Mouse (Mus musculus) heart, embryonic 16.5 days (tissue): Measurements from ENCODE around the gene Cachd1. TPM values are rescaled to one million over a fixed set of nuclear protein-coding genes. Genes with fewer than 3 reads are reported as not detected.

Source experiments
- ATAC-seq: fragments of 200-750 bp; cut with Nextera tagmentation; replicated peaks from 2 replicates; pipeline ENCODE4 v1.8.0; 2017; ENCODE audit warnings: moderate number of reproducible peaks; ENCODE audit not compliant: insufficient read depth, low FRiP score; ENCODE audit errors: extremely low read depth
- H3K27ac ChIP-seq: fragments of 300-500 bp; sonication (generic); 2 replicates; pipeline ENCODE4 v1.5.1; 2014; ENCODE audit warnings: mild to moderate bottlenecking, low read length, control low read depth, moderate library complexity
- H3K27me3 ChIP-seq: fragments of 300-500 bp; sonication (generic); 2 replicates; pipeline ENCODE4 v1.6.1; 2014; ENCODE audit warnings: low read length, mixed read lengths; ENCODE audit not compliant: control insufficient read depth, insufficient read depth
- H3K36me3 ChIP-seq: fragments of 300-500 bp; sonication (generic); 2 replicates; pipeline ENCODE4 v1.6.1; 2014; ENCODE audit not compliant: control insufficient read depth, insufficient read depth
- H3K4me1 ChIP-seq: fragments of 300-500 bp; sonication (generic); 2 replicates; pipeline ENCODE4 v1.6.1; 2014; ENCODE audit warnings: low read length, mixed read lengths; ENCODE audit not compliant: control insufficient read depth, insufficient read depth
- H3K4me2 ChIP-seq: fragments of 300-500 bp; sonication (generic); 2 replicates; pipeline ENCODE4 v1.6.1; 2014; ENCODE audit warnings: low read depth, mild to moderate bottlenecking, control low read depth, low read length
- H3K4me3 ChIP-seq: fragments of 300-500 bp; sonication (generic); 2 replicates; pipeline ENCODE4 v1.5.1; 2014; ENCODE audit warnings: mild to moderate bottlenecking, control low read depth, low read length
- H3K9ac ChIP-seq: fragments of 300-500 bp; sonication (generic); 2 replicates; pipeline ENCODE4 v1.6.1; 2014; ENCODE audit warnings: low read length, control low read depth
- H3K9me3 ChIP-seq: fragments of 300-500 bp; sonication (generic); replicated peaks from 2 replicates; pipeline ENCODE4 v1.6.1; 2016; ENCODE audit warnings: low read length; ENCODE audit not compliant: control insufficient read depth
- WGBS: fragments of 180-500 bp; shearing (Covaris S2); extraction: QIAGEN DNeasy Blood & Tissue Kit; methylation state at CpG from one replicate; pipeline ENCODE4 v1.1.7; 2014; 5-methylcytosine and 5-hydroxymethylcytosine counted together
- polyA plus RNA-seq: library from polyadenylated mRNA; unstranded; fragments of >200 nt; fragmentation: Nextera tagmentation; extraction: Ambion mirVana; gene quantifications from 2 replicates; pipeline ENCODE4 v1.2.1, GENCODE M21; 2015

The Cachd1 gene
- polyA plus RNA-seq, 1 experiment from 2014 or later: 4.6 TPM

GRCm38 (mm10) chr4:101044149-101044548 is 267.7 kb downstream of the Cachd1 start:
- no peak overlapping the region for H3K27ac ChIP-seq
- H3K9me3 ChIP-seq: no peaks in the 10 kb centered on the region
- H3K4me2 ChIP-seq: no peak overlapping the region
- H3K4me3 ChIP-seq: no peak overlapping the region
- H3K4me1 ChIP-seq: no peaks in the 10 kb centered on the region
- no peaks in the 10 kb centered on the region for H3K36me3 ChIP-seq
- H3K27me3 ChIP-seq: no peaks in the 10 kb centered on the region
- ATAC-seq: no peak
- no peak overlapping the region for H3K9ac ChIP-seq

- H3K4me2 ChIP-seq: no peak overlapping the region
- no peak overlapping the region for H3K9ac ChIP-seq
- no peak overlapping the region for H3K27ac ChIP-seq
- H3K4me3 ChIP-seq: no peak overlapping the region
- WGBS: 71% methylated on average over 4 of the region's 4 CpGs
- H3K36me3 ChIP-seq: no peaks in the 10 kb centered on the region
- H3K9me3 ChIP-seq: no peaks in the 10 kb centered on the region
- H3K27me3 ChIP-seq: no peaks in the 10 kb centered on the region
- no peaks in the 10 kb centered on the region for H3K4me1 ChIP-seq
- ATAC-seq: no peak
Observed at GRCm38 (mm10) chr4:101046576-101046975, 270.1 kb downstream of the Cachd1 start.

- Histone ChIP-seq H3K4me2 (no peak overlapping the region), H3K9me3 (no peaks in the 10 kb centered on the region), H3K27ac (no peak overlapping the region), H3K36me3 (no peaks in the 10 kb centered on the region), H3K27me3 (no peaks in the 10 kb centered on the region), H3K9ac (no peak overlapping the region), H3K4me1 (no peaks in the 10 kb centered on the region), H3K4me3 (no peak overlapping the region)
- WGBS: 62% methylated on average over 2 of the region's 2 CpGs
- no peak for ATAC-seq
Observed at GRCm38 (mm10) chr4:101062146-101062545, 285.7 kb downstream of the Cachd1 start.

- H3K36me3 ChIP-seq: no peaks in the 10 kb centered on the region
- H3K4me3 ChIP-seq: no peak overlapping the region
- H3K4me1 ChIP-seq: 0 out of 2 replicates have a peak, but pooled peaks cover 5% of the 10 kb centered on the region
- no peak overlapping the region for H3K27ac ChIP-seq
- WGBS: 63% methylated on average over 5 of the region's 5 CpGs
- no peaks in the 10 kb centered on the region for H3K9me3 ChIP-seq
- peaks cover 7% of the 10 kb centered on the region; the same call in 1 of the 2 replicates for H3K27me3 ChIP-seq
- no peak overlapping the region for H3K4me2 ChIP-seq
- no peak for ATAC-seq
- H3K9ac ChIP-seq: no peak overlapping the region
Observed at GRCm38 (mm10) chr4:101066401-101066800, 289.9 kb downstream of the Cachd1 start.

- Histone ChIP-seq H3K4me3 (peak within 1 kb of the TSS; percentile 72), H3K27me3 (peaks cover 7% of the 10 kb centered on the region; the same call in 1 of the 2 replicates), H3K27ac (no peak within 1 kb of the TSS), H3K9me3 (no peaks in the 10 kb centered on the region), H3K4me1 (0 out of 2 replicates have a peak, but pooled peaks cover 5% of the 10 kb centered on the region), H3K36me3 (no peaks in the 10 kb centered on the region), H3K9ac (peak within 1 kb of the TSS; percentile 80), H3K4me2 (peak within 1 kb of the TSS; percentile 95)
- WGBS: 2% methylated on average over 47 of the region's 54 CpGs
- peak; percentile 88 for ATAC-seq
Observed at GRCm38 (mm10) chr4:101068786-101069153, 292.3 kb downstream of the Cachd1 start, which contains the start of gene Raver2. Gene Raver2, plus strand, starts transcription at chr4:101068983.

GRCm38 (mm10) chr4:101069154-101069971 is 292.9 kb downstream of the Cachd1 start:
- Histone ChIP-seq H3K9ac (peak overlapping the region; percentile 80), H3K4me1 (0 out of 2 replicates have a peak, but pooled peaks cover 5% of the 10 kb centered on the region), H3K27me3 (peaks cover 7% of the 10 kb centered on the region; the same call in 1 of the 2 replicates), H3K4me3 (peak overlapping the region; percentile 72), H3K4me2 (peak overlapping the region; percentile 95), H3K27ac (no peak overlapping the region), H3K36me3 (no peaks in the 10 kb centered on the region), H3K9me3 (no peaks in the 10 kb centered on the region)
- peak; percentile 46 for ATAC-seq
- 1% methylated on average over 55 of the region's 55 CpGs for WGBS

GRCm38 (mm10) chr4:101071570-101071969 is 295.1 kb downstream of the Cachd1 start:
- no peak for ATAC-seq
- no peak overlapping the region for H3K9ac ChIP-seq
- H3K4me1 ChIP-seq: 0 out of 2 replicates have a peak, but pooled peaks cover 5% of the 10 kb centered on the region
- 82% methylated on average over 4 of the region's 4 CpGs for WGBS
- H3K36me3 ChIP-seq: no peaks in the 10 kb centered on the region
- peaks cover 7% of the 10 kb centered on the region; the same call in 1 of the 2 replicates for H3K27me3 ChIP-seq
- H3K4me2 ChIP-seq: no peak overlapping the region
- no peak overlapping the region for H3K27ac ChIP-seq
- H3K4me3 ChIP-seq: no peak overlapping the region
- no peaks in the 10 kb centered on the region for H3K9me3 ChIP-seq

- no peaks in the 10 kb centered on the region for H3K4me1 ChIP-seq
- H3K9me3 ChIP-seq: no peaks in the 10 kb centered on the region
- no peaks in the 10 kb centered on the region for H3K27me3 ChIP-seq
- H3K9ac ChIP-seq: no peak overlapping the region
- H3K4me2 ChIP-seq: no peak overlapping the region
- ATAC-seq: no peak
- H3K4me3 ChIP-seq: no peak overlapping the region
- H3K36me3 ChIP-seq: no peaks in the 10 kb centered on the region
- H3K27ac ChIP-seq: no peak overlapping the region
- 66% methylated on average over 3 of the region's 3 CpGs for WGBS
Observed at GRCm38 (mm10) chr4:101076425-101076824, 299.9 kb downstream of the Cachd1 start.
